Mouse (Mus musculus) thymus, postnatal 25 days (tissue): ENCODE results near the gene Fblim1.
"Not testable (repeated sequence)": the region's sequence is repeated elsewhere in the genome, so short reads cannot be mapped to it uniquely, and the experiment has no call there.

Source experiments
- DNase-seq: peaks from one replicate; pipeline ENCODE4 v3.0.0; 2022

The Fblim1 gene

GRCm38 (mm10) chr4:141598894-141599250 is 7.0 kb downstream of the Fblim1 start:
- DNase-seq: no peak

- DNase-seq: no peak
Measured at GRCm38 (mm10) chr4:141598199-141598893, 7.5 kb downstream of the Fblim1 start.

GRCm38 (mm10) chr4:141596700-141597328 is 9.1 kb downstream of the Fblim1 start:
- DNase-seq: no peak

GRCm38 (mm10) chr4:141595605-141596268 is 10.2 kb downstream of the Fblim1 start:
- DNase-seq: no peak

- DNase-seq: no peak
Measured at GRCm38 (mm10) chr4:141595138-141595537, 10.8 kb downstream of the Fblim1 start.

- peak; percentile 48 for DNase-seq
Measured at GRCm38 (mm10) chr4:141591547-141591946, 14.3 kb downstream of the Fblim1 start.

GRCm38 (mm10) chr4:141583919-141584318 is 22.0 kb downstream of the Fblim1 start:
- DNase-seq: no peak

GRCm38 (mm10) chr4:141581051-141581450 is 24.8 kb downstream of the Fblim1 start:
- DNase-seq: no peak

- no peak for DNase-seq
Measured at GRCm38 (mm10) chr4:141578833-141579232, 27.1 kb downstream of the Fblim1 start.

GRCm38 (mm10) chr4:141576877-141577276 is 29.0 kb downstream of the Fblim1 start:
- DNase-seq: no peak

GRCm38 (mm10) chr4:141576404-141576803 is 29.5 kb downstream of the Fblim1 start:
- no peak for DNase-seq

- peak; percentile 83 for DNase-seq
Measured at GRCm38 (mm10) chr4:141574789-141575702, 30.9 kb downstream of the Fblim1 start.

GRCm38 (mm10) chr4:141573359-141573966 is 32.4 kb downstream of the Fblim1 start:
- no peak for DNase-seq

GRCm38 (mm10) chr4:141572668-141573358 is 33.1 kb downstream of the Fblim1 start:
- DNase-seq: no peak

- DNase-seq: no peak
Measured at GRCm38 (mm10) chr4:141571934-141572333, 34.0 kb downstream of the Fblim1 start.

- DNase-seq: no peak
Measured at GRCm38 (mm10) chr4:141571337-141571739, 34.6 kb downstream of the Fblim1 start.

- DNase-seq: no peak
Measured at GRCm38 (mm10) chr4:141570821-141571220, 35.1 kb downstream of the Fblim1 start.

GRCm38 (mm10) chr4:141570004-141570403 is 35.9 kb downstream of the Fblim1 start:
- DNase-seq: no peak

GRCm38 (mm10) chr4:141568966-141569365 is 36.9 kb downstream of the Fblim1 start:
- DNase-seq: no peak

- not testable (repeated sequence) for DNase-seq
Measured at GRCm38 (mm10) chr4:141567174-141567573, 38.7 kb downstream of the Fblim1 start.

GRCm38 (mm10) chr4:141566187-141566586 is 39.7 kb downstream of the Fblim1 start:
- no peak for DNase-seq

- DNase-seq: no peak
Measured at GRCm38 (mm10) chr4:141565325-141565724, 40.6 kb downstream of the Fblim1 start.
